Mouse (Mus musculus) E14TG2a.4 (cell line): ENCODE measurements around the gene Ifit2.

Source experiments
- CTCF ChIP-seq: conservative IDR thresholded peaks from 2 replicates; pipeline ENCODE4 v1.5.1; 2014; ENCODE audit warnings: low read length
- POU5F1 ChIP-seq: IDR thresholded peaks from 2 replicates; pipeline ENCODE4 v1.6.1; 2014; ENCODE audit warnings: low read length, borderline replicate concordance

GRCm38 (mm10) chr19:34598341-34598740, 47.8 kb downstream of the Ifit2 start:
- TF ChIP-seq CTCF (no peak), POU5F1 (no peak)
